Mouse (Mus musculus) brain, embryonic 14.5 days (tissue): ENCODE measurements around the gene Ppib.

Experiments
- CTCF ChIP-seq: fragments of 200-500 bp; IDR thresholded peaks from 2 replicates; pipeline ENCODE4 v1.5.1; 2012; ENCODE audit warnings: inconsistent platforms, mild to moderate bottlenecking, moderate library complexity, borderline replicate concordance; ENCODE audit not compliant: insufficient read depth, insufficient read length; ENCODE audit errors: extremely low read depth
- POLR2A ChIP-seq: fragments of 200-500 bp; IDR thresholded peaks from 2 replicates; pipeline ENCODE4 v1.6.1; 2012; ENCODE audit warnings: mild to moderate bottlenecking, inconsistent platforms, borderline replicate concordance; ENCODE audit not compliant: poor library complexity, insufficient read depth, insufficient read length, severe bottlenecking; ENCODE audit errors: extremely low read depth

- TF ChIP-seq POLR2A, result no peak
- no peak for TF ChIP-seq CTCF
These were observed 21.4 kb upstream of the Ppib start for GRCm38 (mm10) chr9:66038581-66038980.
